Mouse (Mus musculus) MN1 (cell line): ENCODE data around the gene Zmynd11.
"Not testable (repeated sequence)": the region's sequence is repeated elsewhere in the genome, so short reads cannot be mapped to it uniquely, and the experiment has no call there.

Experiments
- DNase-seq: peaks from one replicate; pipeline ENCODE4 v3.0.0-alpha.2; 2016; ENCODE audit warnings: low spot score

The Zmynd11 gene

GRCm38 (mm10) chr13:9764646-9765536 lies at the start of gene Zmynd11:
Gene Zmynd11, minus strand, starts transcription at chr13:9765330.
- DNase-seq, result peak; percentile 84

GRCm38 (mm10) chr13:9795889-9796631 lies 30.9 kb upstream of the Zmynd11 start:
- DNase-seq, result no peak

- DNase-seq, result no peak
These were observed 20.9 kb upstream of the Zmynd11 start for GRCm38 (mm10) chr13:9786050-9786449.

- no peak for DNase-seq
These were observed 18.6 kb upstream of the Zmynd11 start for GRCm38 (mm10) chr13:9783717-9784116.

GRCm38 (mm10) chr13:9775901-9776300 lies 10.8 kb upstream of the Zmynd11 start:
- DNase-seq, result no peak

DNA sequence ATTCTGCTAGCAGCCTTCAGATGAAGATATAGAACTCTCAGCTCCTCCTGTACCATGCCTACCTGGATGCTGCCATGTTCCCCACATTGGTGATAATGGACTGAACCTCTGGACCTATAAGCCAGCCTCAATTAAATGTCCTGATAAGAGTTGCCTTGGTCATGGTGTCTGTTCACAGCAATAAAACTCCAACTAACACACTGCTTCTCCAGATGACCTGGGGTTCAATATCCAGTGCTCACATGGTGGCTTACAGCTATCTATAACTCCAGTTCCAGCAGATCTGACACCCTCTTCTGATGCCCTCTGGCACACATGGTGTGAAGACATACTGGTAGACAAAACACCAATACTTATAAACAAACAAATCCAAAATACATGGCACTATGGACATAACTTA lies 8.9 kb upstream of the Zmynd11 start:
- DNase-seq, result no peak

DNA sequence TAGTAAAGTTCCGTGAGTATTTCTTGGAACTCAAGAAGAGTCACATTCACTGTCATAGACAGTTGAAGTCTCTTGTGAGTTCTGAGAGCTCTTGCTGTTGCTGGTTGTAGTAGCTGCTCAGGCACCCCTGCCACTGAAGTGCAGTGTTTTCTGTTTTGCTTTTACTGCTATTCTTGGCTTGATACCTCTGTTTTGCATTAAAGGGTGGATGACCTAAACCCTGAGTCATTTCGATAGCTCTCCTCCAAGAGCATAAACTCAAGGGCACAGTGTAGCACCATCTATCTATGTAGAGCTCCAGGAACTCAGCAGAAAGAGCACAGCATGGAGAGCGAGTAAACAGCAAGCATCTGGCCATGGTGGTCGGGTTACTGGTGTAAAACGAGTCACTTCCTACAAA lies 2.1 kb upstream of the Zmynd11 start:
- peak; percentile 28 for DNase-seq

- DNase-seq, result no peak
These were observed 1.4 kb upstream of the Zmynd11 start for GRCm38 (mm10) chr13:9766497-9766896.

DNA sequence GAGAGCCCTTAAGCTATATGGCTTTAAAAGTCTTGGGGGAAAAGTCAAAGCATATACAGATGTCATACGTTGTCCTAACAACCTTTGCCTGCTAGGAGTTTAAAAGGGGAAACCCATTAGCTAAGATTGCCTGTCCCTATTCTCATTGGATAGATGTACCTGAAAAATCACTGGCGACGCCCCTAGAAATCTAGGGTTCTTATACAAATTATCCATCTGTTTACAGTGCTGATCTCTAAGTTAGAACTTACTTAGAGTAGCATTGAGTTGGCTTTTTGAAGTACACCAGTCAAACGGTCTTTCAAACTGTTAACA lies 364 bp upstream of the Zmynd11 start:
- DNase-seq, result no peak

GRCm38 (mm10) chr13:9763828-9764645 lies 1.1 kb downstream of the Zmynd11 start:
- DNase-seq, result peak; percentile 79

DNA sequence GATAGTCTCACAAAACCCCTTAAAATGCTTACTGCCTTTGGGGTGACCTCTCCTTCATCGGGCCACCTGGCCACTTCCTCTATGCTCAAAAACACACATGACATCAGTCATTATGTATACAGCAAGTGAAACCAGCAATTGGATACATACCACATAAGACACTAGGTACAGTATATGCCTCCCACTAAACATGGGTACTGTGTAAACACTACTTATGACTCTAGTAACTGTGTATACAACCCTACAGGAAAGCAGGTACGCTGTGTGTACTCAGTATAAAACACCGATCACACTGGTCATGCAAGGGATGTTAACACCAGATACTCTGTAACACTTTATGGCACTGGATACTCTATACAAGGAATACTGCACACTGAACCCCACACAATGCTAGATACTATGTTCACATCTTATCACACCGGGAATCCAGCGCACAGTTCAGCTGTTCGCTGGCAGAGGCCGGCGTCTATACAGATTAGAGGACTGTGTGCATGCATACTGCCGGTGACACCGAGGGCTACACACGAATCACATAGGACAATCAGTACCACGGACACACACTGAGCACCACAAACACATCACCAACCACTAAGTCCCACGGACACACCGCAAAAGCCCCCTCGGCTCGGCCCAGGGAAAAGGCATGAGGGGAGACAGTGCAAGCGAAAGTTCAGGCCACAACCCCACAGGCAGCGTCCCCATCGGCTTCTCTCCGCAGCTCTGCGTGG lies 1.9 kb downstream of the Zmynd11 start:
- DNase-seq, result peak; percentile 44

DNA sequence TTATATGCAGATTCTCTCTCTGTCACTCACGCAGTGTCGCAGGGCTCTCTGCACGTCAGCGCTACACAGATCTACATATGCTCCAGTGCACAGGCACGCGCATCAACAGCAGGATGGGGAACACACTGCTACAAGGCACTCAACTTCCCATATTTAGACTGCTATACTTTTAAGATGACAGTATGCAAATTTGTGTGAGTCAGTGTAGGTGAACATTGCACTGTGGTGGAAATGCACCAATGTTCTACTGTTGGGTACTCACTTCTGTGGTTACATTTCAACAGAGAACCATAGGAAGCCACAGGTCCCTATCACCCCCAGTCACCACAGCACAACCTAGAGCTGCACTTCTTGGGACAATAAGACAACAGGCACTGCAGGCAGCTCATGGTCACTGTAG lies 5.1 kb downstream of the Zmynd11 start:
- DNase-seq, result no peak

- no peak for DNase-seq
These were observed 7.2 kb downstream of the Zmynd11 start for GRCm38 (mm10) chr13:9757842-9758491.

DNA sequence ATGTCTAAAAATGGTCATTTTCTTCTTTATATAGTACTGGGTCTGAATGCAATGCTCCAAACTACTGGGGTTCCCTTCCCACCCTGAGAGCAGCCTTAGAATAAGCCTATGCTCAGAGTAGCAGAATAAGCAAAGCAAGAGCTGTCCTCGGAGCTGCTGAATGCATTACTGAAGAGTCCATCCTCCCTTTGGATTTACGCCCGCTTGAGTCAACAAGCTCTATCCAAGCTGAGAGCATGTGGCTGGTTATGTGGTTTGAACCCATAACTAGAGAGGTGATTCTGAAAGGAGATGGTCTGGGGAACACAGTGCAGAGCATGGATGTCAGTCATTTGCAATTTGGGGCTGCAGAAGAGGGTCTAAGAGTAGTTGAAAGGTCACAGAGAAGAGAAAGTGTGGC lies 11.4 kb downstream of the Zmynd11 start:
- DNase-seq, result no peak

GRCm38 (mm10) chr13:9750320-9750719 lies 14.8 kb downstream of the Zmynd11 start:
- peak; percentile 32 for DNase-seq

DNA sequence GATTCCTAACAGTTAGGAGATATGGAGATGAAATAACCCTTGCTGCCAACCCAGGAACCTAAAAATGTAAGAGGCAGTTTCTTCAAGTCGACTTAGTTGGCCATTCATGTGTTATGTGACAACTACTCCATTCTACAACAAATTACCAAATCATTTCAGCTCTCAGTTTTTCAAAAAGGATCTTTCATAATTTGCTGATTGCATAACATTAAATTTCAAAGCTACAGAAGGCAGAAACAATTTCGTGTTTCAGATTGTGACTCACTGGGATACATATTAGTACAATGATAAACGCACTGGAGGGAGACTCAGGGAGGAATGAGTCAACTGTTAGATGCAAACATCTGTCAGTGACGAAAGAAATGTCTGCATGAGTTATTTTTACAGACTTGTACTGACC lies 15.3 kb downstream of the Zmynd11 start:
- DNase-seq, result no peak

GRCm38 (mm10) chr13:9738190-9738589 lies 26.9 kb downstream of the Zmynd11 start:
- no peak for DNase-seq

DNA sequence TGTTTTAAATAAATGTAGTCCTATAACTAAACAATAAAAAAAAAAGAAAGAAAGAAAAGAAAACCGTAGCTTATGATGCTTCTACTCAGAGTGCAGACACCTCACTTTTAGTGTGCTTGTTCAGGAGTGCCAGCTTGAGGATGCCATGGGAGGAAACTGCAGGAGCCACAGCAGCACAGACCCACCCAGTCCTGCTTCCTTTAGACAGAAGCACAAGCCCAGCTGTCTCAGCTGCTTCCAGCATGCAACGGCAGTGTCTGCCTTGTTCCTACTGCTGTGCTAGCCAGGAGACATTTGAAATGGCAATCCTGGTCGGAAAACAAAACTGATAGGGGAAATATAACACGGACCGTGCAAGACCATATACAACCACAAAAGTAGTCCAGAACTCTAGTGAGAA lies 28.1 kb downstream of the Zmynd11 start:
- no peak for DNase-seq

DNA sequence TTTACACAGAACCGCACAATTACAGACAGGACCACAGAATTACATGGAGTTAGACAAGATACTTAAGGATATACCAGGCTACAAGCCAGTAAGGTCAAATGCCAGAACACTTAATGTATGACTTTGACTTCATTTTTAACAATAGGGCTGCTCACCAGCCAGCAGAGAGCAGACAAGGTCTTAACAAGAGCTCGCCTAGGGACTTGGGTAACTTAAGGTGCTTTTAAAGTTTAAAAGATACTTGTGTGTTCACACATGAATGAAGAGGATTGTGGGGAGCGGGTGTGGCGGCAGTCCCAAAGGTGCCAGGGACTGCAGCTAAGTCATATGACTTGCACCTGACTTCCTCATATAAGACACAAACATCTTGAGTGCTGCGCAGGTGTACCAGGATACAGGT lies 32.9 kb downstream of the Zmynd11 start:
- DNase-seq, result not testable (repeated sequence)

DNA sequence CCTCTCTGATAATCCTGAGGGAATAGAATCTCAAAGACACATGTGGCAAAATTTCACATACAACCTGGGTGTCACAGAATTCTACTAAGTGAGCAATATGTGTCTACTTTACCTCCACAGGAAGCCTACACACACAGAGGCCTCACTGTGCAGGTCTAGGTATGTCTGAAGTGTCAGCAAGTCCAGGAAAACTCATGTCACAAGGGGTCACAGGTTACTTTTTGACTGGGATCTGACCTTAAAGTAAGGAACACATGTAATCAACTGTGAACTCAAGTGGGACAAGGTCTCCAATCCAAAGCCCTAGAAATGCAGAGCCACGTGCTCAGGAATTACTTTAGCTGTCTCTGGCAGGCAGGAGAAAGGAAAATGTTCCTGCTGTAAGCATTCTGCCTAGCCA lies 36.1 kb downstream of the Zmynd11 start:
- no peak for DNase-seq

GRCm38 (mm10) chr13:9715224-9715623 lies 49.9 kb downstream of the Zmynd11 start:
- no peak for DNase-seq
